9 mouse cellular contexts compared by ENCODE assay signal in the genomic region with DNA sequence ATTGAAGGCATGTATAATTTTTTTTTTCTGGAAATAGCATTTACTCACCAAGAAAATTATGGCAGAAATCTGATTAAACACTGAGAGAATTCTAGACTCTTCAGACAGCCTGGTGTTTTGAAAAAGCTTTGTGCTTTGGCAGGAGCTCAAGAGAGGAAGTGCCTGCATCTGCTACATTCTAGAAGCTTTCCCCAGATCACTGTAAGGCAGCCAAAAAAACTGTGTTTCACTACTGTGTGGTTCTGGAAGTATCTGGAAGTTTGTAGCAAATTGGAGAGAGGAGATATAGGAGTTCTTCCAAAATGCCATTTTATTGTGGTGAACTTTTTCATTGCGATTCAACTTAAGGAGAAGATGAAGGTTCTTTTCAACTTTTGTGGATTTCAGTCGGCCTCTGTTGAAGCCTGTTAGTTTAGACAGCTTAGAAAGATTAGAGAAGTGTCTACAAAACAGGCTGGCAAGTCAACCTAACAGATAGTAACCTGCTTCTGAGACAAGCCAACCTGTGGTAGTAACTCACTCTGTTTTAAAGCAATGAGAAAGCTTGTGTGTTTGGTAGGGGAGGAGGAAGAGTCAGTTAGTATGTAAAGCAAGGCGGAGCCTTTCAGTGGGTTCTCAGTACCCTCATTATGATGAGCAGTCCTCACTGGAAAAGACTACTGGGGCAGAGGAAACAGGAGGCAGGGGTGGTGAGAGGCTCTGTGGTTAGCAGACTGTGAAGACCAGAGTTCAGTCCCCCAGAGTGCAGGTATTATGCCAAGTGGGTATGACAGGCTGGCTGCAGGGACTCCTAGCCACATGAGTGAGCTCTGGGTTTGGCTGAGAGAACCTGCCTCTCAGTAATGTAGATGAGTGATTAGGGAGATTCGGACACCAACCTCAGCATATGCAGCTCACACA. TPM values are rescaled to one million over a fixed set of nuclear protein-coding genes. Genes with fewer than 3 reads are reported as not detected.
DNase-seq lines count a peak whose midpoint lies in the region; ATAC-seq and TF ChIP-seq lines count a peak whose summit lies in the region.
"Had no signal": no experiment of that assay in that cellular context is flagged by ENCODE, and none has a peak within 500 bp of the region (broad histone marks: within the 10 kb centered on the region; RNA-seq: fewer than 3 reads in every experiment).

No protein-coding gene starts in this region.

- H3K27ac ChIP-seq in heart, embryonic 11.5 days (ENCODE audit: low read depth, low read length): peak overlapping the region; percentile 60
- H3K27ac ChIP-seq in liver, embryonic 15.5 days (replicated peaks): peak overlapping the region; percentile 61
- H3K27ac ChIP-seq in stomach, postnatal 0 days (replicated peaks): 0 out of 2 replicates have a peak overlapping the region, but pooled peaks have one; percentile 25

- WGBS in heart, embryonic 11.5 days (ENCODE audit: insufficient replicate concordance): 69% methylated on average over 4 of the region's 4 CpGs
- WGBS in liver, embryonic 15.5 days (ENCODE audit: insufficient replicate concordance): 49% methylated on average over 4 of the region's 4 CpGs
- 45% methylated on average over 4 of the region's 4 CpGs for WGBS in stomach, postnatal 0 days

- TF ChIP-seq EP300 in stomach, postnatal 0 days (optimal IDR thresholded peaks at IDR 0.05): no peak

- no peak overlapping the region for H3K4me3 ChIP-seq in heart, embryonic 11.5 days (ENCODE audit: low read depth, low read length)
- H3K4me3 ChIP-seq in liver, embryonic 15.5 days (replicated peaks): no peak overlapping the region
- H3K4me3 ChIP-seq in stomach, postnatal 0 days (ENCODE audit: low read depth, low read length): no peak overlapping the region
- H3K4me3 ChIP-seq: erythroblast, embryonic 14.5 days had no signal

- H3K4me2 ChIP-seq in heart, embryonic 11.5 days: no peak overlapping the region
- no peak overlapping the region for H3K4me2 ChIP-seq in liver, embryonic 15.5 days
- H3K4me2 ChIP-seq in stomach, postnatal 0 days (replicated peaks; ENCODE audit: low read depth): no peak overlapping the region

- TF ChIP-seq CTCF in stomach, postnatal 0 days (IDR thresholded peaks at IDR 0.05; ENCODE audit: low read depth): no peak

- peaks cover 11% of the 10 kb centered on the region for H3K4me1 ChIP-seq in heart, embryonic 11.5 days (ENCODE audit: control insufficient read depth, insufficient read depth, low read length)
- H3K4me1 ChIP-seq in liver, embryonic 15.5 days (replicated peaks): peaks cover 41% of the 10 kb centered on the region
- peaks cover 3% of the 10 kb centered on the region for H3K4me1 ChIP-seq in stomach, postnatal 0 days (replicated peaks; ENCODE audit: control insufficient read depth, insufficient read depth)

- H3K9ac ChIP-seq in heart, embryonic 11.5 days (ENCODE audit: low read depth, low read length): no peak overlapping the region
- no peak overlapping the region for H3K9ac ChIP-seq in liver, embryonic 15.5 days
- H3K9ac ChIP-seq in stomach, postnatal 0 days (ENCODE audit: low read length): no peak overlapping the region

- peaks cover 12% of the 10 kb centered on the region for H3K36me3 ChIP-seq in heart, embryonic 11.5 days (ENCODE audit: control insufficient read depth, insufficient read depth, low read length)
- peaks cover 20% of the 10 kb centered on the region for H3K36me3 ChIP-seq in liver, embryonic 15.5 days (replicated peaks)
- H3K36me3 ChIP-seq in stomach, postnatal 0 days (ENCODE audit: control insufficient read depth, insufficient read depth, low read length): peaks cover 5% of the 10 kb centered on the region

- peak; percentile 69 for DNase-seq in 3T3-L1 (ENCODE audit: low read depth, low spot score)
- DNase-seq in CD4-positive, CD25-positive, alpha-beta regulatory T cell, adult 2 months (ENCODE audit: low read depth, low spot score): peak; percentile 44
- DNase-seq in cerebellum, postnatal 14 days: peak; percentile 35 to 68
- DNase-seq in kidney, postnatal 25 days: peak; percentile 65 to 87
- DNase-seq in stomach, postnatal 0 days (ENCODE audit: low spot score): no peak
- DNase-seq in c-Kit-positive CD71-positive TER-119-positive erythroid progenitor cells, embryonic 14.5 days (ENCODE audit: low spot score): no peak

- no peaks in the 10 kb centered on the region for H3K9me3 ChIP-seq in heart, embryonic 11.5 days (replicated peaks; ENCODE audit: control insufficient read depth, low read length)
- H3K9me3 ChIP-seq in liver, embryonic 15.5 days (replicated peaks): no peaks in the 10 kb centered on the region
- H3K9me3 ChIP-seq in stomach, postnatal 0 days (ENCODE audit: control insufficient read depth, low read length): no peaks in the 10 kb centered on the region

- no peak for ATAC-seq in heart, embryonic 11.5 days (replicated peaks; ENCODE audit: insufficient number of reproducible peaks, low FRiP score, low TSS enrichment)
- no peak for ATAC-seq in liver, embryonic 15.5 days (ENCODE audit: insufficient read depth)
- no peak for ATAC-seq in stomach, postnatal 0 days (ENCODE audit: low FRiP score, low TSS enrichment)

- H3K27me3 ChIP-seq in heart, embryonic 11.5 days (ENCODE audit: control insufficient read depth, insufficient read depth, low read length): no peaks in the 10 kb centered on the region
- no peaks in the 10 kb centered on the region for H3K27me3 ChIP-seq in liver, embryonic 15.5 days
- no peaks in the 10 kb centered on the region for H3K27me3 ChIP-seq in stomach, postnatal 0 days (ENCODE audit: control insufficient read depth, insufficient read depth, low read length)

RNA-seq across cellular contexts. Expression of gene P4ha1, which starts 12.1 kb away (rescaled TPM):
- polyA plus RNA-seq in heart, embryonic 11.5 days (2014; fragmentation: Nextera tagmentation; extraction: Ambion mirVana): 54.8 and 66.1 TPM in 2 replicates
- polyA plus RNA-seq in liver, embryonic 15.5 days (2015; fragmentation: Nextera tagmentation; extraction: Ambion mirVana): 13.6 and 14.8 TPM in 2 replicates
- 13.9 and 17.9 TPM in 2 replicates for polyA plus RNA-seq in stomach, postnatal 0 days (2015; fragmentation: Nextera tagmentation; extraction: Ambion mirVana)

Comparison
In these comparisons a context has a peak if more than half of its experiments do, and no peak if none do; other contexts are left out.
1. DNase-seq: peak in 3T3-L1 (single experiment), CD4-positive, CD25-positive, alpha-beta regulatory T cell, adult 2 months (single experiment), cerebellum, postnatal 14 days (2 of 2) and kidney, postnatal 25 days (2 of 2); none in stomach, postnatal 0 days (single experiment) and c-Kit-positive CD71-positive TER-119-positive erythroid progenitor cells, embryonic 14.5 days (single experiment).
2. Peak in every context shown above with its lines, with median percentiles within 50 percentile points of each other: H3K27ac ChIP-seq.